Mouse (Mus musculus) embryo, embryonic 10.5 days (tissue): ENCODE measurements around the gene Lrrk1.

Experiments
- DNase-seq: peaks from one replicate; pipeline ENCODE4 v3.0.0-alpha.2; 2015; ENCODE audit warnings: low spot score

Gene Lrrk1

DNA sequence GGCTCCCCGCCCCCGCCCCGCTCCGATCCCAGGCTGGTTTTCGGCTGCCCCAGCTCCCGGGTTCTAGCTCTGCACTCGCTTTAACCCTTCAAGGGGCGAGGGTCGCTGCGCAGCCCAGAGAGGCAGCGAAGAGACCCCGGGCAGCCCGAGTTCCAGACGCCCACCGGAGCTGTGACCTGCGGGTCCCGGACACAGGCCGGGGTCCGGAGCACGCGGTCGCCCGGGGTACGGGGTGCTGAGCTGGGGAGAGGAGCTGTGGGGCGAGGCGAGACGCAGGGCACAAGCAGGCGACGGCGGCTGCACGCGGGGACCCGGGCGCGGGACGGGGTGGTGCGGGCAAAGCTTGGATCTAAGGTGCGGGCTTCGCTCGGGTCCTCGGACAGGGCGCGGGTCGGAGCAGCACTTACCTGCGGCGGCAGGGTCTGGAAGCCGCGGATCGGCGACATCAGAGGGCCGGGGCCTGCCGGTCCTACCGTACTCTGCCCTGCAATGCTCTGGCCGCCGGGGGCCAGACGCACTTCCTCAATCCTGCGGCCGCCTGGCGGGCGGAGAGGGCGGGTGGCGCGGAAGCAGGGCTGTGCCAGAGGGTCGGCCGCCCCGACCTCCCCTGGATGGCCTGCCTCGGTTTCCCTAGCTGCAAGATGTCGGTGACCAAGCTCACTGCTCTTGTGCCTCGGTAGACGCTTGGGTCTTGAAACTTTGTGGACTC, at the start of gene Lrrk1:
TSS of gene Lrrk1 (minus strand) at position 538 of the 709 bp plus-strand sequence.
- peak; percentile 79 for DNase-seq

DNA sequence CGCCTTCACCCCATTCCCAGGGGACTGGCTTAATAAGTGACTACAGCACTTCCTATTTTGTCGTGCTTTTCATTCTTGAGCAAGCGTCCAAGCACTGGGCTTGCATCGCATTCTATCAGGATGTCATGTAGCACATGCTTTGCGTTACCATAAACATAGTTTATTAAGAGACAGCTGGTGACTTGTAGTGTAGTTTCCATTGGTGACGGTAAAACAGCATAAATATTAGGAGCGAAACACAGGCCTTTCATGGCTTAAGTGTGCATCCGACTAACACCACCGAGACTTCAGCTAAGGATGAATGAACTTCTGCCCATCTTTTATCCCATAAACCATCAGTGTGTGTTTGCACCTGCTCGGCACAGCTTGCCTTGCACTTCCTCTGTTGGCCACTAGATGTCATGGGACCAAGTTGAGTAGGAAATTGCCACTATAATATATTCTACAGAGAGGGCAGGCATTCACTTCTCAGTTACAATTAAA, 46.3 kb upstream of the Lrrk1 start:
- peak; percentile 72 for DNase-seq

DNA sequence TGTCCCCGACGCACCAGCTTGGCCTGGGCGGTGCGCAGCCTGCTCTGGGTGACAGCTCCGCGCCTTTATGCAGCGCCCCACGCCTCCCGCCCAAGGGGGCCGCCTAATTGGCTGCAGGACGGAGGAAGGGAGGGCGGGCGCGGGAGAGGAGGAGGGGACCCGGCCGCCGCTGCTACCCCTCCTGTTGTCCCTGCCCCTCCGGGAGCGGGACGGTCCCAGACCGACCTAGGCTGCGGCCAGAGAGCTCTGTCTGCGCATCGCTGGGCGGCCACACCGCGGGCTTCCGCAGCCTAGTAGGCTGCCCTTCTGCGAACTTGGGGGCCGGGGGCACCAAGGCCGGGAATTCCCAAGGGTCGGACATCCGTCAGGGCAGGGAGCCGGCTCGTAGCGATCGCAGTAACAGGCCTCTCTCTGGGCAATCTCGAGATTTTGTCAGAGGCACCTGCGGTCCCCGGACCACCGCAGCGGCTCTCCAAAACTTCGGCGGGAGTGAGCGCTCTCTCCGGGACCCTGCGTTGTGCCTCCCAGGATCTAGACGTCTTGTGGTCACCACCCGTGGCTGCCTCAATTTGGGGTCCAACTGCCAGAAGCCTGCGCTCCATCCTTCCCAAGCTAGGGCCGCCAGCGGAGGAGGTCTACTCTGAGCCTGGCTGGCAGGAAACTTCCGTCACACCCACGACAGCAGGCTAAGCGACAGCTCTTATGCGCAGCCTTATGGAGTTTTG, 39.4 kb upstream of the Lrrk1 start, which contains the start of gene Aldh1a3:
TSS of gene Aldh1a3 (minus strand) at position 81 of the 725 bp plus-strand sequence.
- peak; percentile 63 for DNase-seq

DNA sequence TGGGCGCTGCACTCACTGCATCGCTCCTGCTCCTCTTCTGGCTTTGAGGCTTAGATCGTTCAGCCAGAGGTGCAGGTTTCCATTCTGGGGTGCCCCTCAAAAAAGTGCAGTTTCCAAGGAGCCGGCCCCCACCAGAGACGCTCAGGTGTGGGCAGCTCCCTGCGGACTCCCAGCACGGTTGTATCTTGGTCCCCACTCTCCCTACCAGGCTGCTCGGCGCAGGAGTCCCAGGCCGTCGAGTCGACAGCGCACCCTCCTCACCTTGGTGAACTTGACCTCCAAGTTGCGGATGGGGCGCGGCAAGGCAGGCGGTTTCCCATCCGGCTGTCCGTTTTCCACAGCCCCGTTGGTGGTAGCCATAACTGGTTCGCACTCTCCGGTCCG, 38.9 kb upstream of the Lrrk1 start:
- no peak for DNase-seq

GRCm38 (mm10) chr7:66421903-66422302, 33.8 kb upstream of the Lrrk1 start:
- DNase-seq = no peak

DNA sequence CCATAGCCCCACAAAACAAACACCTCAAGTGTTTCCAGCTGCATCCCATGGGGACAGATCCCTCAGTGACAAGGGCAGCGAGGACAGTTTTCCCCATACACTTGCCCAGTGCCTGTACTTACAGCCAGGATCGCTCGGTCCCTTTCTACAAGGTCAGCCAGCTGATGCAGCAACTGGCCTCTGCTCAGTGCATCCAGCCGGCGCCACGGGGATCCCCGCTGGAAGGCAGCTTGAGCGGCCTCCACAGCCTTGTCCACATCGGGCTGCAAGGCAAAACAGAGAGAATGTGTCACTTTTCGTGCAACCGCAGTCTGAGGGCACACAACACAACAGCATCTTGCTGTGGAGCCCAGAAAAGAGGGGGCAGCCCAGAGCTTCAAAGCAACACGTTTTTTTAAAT, 30.8 kb upstream of the Lrrk1 start:
- no peak for DNase-seq

DNA sequence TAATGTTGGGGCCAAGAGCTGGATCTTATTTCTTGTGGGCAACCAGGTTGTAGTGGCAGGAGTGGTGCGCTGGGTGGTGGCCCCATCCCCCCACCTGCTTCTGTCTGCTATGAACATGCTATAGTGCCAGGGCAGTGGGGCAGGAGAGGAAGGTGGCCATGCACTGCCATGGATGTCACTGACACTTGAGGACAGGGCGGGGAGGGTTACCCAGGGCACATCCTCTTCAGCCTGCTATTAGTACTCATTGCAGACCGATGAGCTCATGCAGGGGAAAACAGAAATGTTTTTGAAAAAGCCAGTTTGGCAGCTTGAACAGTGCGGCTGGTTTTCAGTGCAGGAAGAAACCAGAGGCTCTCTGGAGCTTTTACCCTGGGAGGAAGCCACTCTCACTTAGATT, 28.7 kb upstream of the Lrrk1 start:
- DNase-seq = no peak

DNA sequence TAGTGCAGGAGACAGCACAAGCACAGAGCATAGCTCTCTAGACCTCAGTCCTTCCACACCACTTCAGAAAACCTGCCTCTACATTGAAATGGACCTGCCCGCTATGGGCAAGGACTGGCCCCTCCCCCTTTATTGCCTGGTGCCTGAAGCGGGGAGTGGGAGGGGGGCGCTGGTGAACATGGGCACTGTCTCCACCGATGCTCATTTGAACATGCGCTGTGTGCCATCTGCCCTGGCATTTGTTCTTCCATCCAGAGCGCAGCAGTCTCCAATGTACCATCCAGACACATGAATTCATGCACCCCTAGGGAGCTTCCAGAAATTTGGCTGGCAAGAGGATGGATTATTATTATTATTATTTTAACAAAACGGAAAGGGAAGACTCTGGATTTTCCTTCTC, 24.9 kb upstream of the Lrrk1 start:
- no peak for DNase-seq

GRCm38 (mm10) chr7:66409433-66409832, 21.3 kb upstream of the Lrrk1 start:
- peak; percentile 69 for DNase-seq

DNA sequence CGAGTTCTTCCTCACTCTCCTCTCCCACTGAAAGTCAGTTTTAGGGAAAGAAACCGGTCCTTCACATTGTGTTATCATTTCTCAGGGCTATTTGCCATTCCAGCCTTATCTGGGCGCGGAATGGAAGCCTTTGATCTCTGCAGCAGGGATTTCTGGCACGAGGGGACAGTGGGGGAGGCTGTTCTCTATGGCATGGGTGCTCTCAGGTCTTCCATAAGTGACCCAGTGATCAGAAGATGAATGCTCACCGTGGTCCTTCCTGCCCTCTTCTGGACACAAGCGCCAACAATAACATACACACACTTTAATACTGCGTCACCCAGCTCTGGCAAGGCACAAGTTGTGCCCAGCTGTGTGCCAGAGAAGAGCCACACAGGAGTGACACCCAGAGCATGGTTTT, 18.8 kb upstream of the Lrrk1 start:
- no peak for DNase-seq

GRCm38 (mm10) chr7:66405951-66406721, 18.0 kb upstream of the Lrrk1 start:
- no peak for DNase-seq

- no peak for DNase-seq
These were observed 17.4 kb upstream of the Lrrk1 start for GRCm38 (mm10) chr7:66405541-66405940.

GRCm38 (mm10) chr7:66404802-66405201, 16.7 kb upstream of the Lrrk1 start:
- DNase-seq = no peak

GRCm38 (mm10) chr7:66404141-66404540, 16.0 kb upstream of the Lrrk1 start:
- DNase-seq = no peak

DNA sequence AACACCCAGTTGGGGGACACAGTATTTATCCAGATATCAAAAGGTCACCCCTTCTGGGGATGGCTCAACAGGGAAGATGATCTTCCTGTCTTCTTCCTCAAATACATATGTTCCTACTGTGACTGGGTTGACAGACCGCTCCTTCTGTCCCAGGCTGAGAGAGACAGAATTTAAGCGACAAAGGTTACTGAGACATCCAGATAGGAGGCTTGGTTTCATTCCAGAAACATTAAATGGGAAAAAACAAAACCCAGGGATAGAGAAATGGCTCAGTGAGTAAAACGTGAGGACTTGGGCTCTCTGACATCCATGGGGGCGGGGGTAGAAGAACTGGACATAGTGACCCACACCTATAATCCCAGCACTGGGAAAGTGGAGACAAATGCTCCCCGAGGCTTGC, 14.7 kb upstream of the Lrrk1 start:
- no peak for DNase-seq

DNA sequence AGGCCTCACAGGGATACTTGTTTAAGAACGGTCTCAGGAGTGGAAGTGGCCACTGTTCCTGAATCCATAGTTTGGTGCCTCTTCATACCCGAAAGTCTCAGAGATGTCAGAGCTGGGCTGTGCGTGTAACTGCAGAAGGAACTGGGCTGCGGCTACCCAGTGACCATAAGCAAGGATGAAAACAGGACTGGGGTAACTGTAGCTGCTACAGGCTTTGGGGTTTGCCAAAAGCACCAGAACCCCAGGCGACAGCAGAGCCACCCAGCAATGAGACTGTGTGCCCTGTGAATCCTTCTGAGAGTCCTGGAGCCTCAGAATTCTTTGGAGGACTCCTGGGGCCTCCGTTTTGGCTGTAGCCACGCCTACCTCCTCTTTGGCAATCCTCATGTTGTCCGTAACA, 13.5 kb upstream of the Lrrk1 start:
- DNase-seq = no peak

DNA sequence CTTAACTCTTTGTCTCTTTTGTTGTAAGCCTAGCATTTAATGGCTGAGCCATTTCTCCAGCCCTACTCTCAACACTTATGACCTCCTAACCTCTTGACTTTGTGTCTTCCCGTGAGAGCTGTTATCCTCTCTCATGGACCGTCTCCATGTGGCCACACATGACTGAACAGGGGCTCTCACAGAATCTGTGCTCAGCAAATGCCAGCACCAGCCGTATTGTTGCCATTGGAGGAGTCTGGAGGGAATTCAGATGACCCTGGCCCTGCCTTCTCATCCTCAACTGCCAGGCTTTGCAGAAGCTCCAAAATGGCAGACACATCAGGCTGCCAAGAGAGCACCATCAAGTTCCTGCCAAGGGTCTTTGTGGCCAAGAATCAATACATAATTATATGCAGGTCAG, 9.1 kb upstream of the Lrrk1 start:
- no peak for DNase-seq

DNA sequence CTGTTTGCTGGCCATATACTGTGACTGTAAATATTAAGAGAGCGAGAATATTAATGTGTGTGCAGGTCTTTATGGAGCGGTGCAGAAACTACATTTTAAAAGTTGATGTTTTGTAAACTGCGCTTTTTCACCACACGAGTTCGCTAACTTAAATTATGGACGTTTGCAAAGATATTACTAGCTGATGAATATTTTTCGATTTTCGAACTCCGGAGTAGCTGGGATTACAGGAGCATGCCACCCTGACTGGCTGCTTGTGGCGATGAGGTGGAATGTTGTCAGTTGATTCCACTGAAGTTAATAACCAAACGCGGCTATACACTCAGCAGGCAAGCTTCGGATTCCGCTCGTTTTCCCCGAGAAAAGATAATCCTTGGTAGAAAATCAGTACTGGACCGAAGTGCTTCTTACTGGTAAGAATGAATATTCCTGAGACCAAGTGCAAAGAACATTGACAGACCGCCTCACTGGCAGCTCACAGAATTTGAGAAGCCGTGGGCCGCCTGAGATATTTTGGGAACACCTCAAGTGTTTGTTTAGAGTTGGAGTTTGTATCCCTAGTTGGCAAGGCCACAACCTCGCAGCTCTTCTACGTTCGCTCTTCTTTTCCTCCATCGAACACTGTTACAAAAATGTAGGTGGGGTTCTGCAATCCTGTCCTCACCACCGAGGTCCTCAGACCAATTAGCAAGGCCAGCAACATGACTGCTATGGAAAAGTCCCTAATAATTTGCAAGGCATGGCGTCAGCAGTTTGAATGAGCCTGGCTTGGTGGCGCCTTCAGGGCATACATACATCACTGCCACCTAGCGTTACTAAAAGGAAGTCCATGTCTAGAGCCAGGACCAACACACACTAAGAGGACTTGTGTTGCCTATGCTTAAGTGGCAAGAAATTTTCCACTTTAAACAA, 727 bp upstream of the Lrrk1 start:
- peak; percentile 91 for DNase-seq

DNA sequence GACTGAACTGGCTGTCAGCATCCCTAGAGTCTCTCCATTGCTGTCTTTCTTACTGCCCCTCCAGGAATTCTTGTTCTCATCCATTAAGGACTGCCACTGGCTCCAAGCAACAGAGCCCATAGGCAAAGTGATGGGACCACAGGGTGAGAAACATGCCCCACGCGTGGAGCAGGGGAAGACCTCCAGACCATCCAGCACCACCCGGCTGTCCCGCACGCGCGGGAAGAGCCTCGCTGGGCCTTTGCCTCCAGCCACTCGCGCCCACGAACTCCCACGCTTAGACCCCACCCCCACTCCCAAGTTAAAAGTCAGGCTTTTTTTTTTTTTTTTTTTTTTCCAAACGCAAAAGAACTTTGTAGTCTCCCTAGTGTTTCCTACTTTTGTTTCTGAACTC, 734 bp downstream of the Lrrk1 start:
- peak; percentile 55 for DNase-seq

GRCm38 (mm10) chr7:66386411-66386810, 1.7 kb downstream of the Lrrk1 start:
- DNase-seq = no peak

DNA sequence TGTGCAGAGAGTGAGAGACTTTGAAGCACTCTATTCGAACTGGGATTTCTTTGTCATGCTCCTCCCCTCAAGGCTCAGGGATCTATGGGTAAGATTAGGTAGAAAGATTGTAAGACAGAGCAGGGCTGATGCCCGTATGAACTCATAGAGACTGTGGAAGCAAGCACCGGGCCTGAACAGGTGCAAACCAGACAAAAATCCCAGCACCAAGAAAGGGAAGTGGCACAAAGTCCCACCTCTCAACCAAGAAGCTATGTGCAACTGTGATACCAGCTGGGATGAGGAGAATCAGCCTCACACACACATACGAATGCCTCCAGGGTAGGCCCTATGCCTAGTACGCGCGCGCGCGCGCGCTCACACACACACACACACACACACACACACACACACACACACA, 2.3 kb downstream of the Lrrk1 start:
- no peak for DNase-seq

DNA sequence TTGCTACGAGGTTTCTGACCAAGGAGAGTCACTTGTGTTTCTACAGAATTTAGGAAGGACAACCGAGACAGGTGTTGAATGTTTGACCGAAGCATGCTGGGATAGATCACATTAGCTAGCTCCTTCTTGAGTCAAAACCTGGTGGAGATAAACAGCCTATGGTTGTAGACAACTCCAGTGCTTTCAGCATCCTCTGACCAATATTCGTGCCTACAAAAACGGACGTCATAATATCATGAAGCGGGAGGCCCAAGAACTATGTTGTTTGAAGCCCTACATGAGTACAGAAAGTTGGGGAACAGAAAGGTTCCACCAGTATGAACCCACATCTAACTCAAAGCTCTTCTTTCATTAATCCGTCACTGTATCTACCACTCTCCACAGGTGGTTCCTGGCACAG, 3.3 kb downstream of the Lrrk1 start:
- DNase-seq = no peak
